Mouse (Mus musculus): ENCODE measurements around the gene Large1.

DNA sequence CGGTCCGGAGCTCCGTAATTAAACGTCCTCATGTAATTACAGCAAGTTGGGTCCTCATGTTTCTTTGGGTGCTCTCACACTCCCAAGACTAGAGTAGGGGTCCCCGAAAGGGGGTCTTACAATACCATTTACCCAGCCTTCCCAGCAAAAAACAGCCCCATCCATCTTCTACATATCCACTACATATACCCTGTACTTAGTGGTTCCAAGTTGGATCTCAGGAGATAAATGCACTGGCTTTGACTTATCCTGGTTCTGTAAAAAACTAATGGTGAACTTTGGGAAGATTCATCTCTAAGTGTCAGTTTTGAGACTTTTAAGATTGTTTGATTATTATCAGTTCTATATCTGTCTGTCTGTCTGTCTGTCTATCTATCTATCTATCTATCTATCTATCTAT is 252.3 kb downstream of the Large1 start:
- TF ChIP-seq CTCF (IDR thresholded peaks at IDR 0.05; ENCODE audit: borderline replicate concordance, control insufficient read depth, extremely low read depth, insufficient read depth, low read length, poor library complexity) (no peak), POLR2A (IDR thresholded peaks at IDR 0.05; ENCODE audit: control insufficient read depth, extremely low read depth, insufficient read depth, low read length, poor library complexity) (no peak)

Measured in thymus, adult 2 months (tissue).